Mouse (Mus musculus): ENCODE results near the gene Gaa. TPM values are rescaled to one million over a fixed set of nuclear protein-coding genes. Genes with fewer than 3 reads are reported as not detected.
"Not testable (repeated sequence)": the region's sequence is repeated elsewhere in the genome, so short reads cannot be mapped to it uniquely, and the experiment has no call there.

The Gaa gene
- polyA plus RNA-seq, 1 experiment: 32.2 TPM

DNA sequence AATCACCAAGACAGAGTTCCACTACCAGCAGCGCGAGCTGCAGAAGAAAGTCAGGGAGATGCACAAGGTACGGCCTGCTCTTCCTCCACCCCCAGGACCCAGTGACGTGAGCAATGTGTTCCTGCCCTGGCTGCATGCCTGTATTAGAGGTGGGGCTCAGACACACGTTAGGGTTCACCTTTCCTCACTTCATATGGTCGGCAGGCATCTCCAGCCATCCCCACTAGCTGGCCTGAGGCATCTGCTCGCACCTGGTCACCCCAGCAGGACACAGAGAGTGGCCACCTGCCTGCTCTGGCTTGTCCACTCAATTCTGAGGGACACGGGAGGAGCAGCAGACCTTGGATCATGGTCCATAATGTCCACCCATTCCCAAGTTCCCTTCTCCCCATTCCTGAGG is 7.7 kb upstream of the Gaa start:
- no peaks in the 10 kb centered on the region for H3K79me2 ChIP-seq (ENCODE audit: control insufficient read depth, insufficient read depth)
- H3K4me3 ChIP-seq (ENCODE audit: insufficient read depth, poor library complexity, severe bottlenecking): no peak overlapping the region
- H3K79me3 ChIP-seq (ENCODE audit: low read depth): no peaks in the 10 kb centered on the region
- peaks cover 37% of the 10 kb centered on the region for H3K27me3 ChIP-seq (ENCODE audit: control insufficient read depth, insufficient read depth, insufficient read length)
- no peak for TF ChIP-seq CEBPB (IDR thresholded peaks at IDR 0.05; ENCODE audit: low read depth)
- no peak for TF ChIP-seq MYOD1 (IDR thresholded peaks at IDR 0.05; ENCODE audit: control insufficient read depth, insufficient read length, low read depth)
- TF ChIP-seq USF1 (IDR thresholded peaks at IDR 0.05; ENCODE audit: low read depth): no peak
- no peak for TF ChIP-seq MAX (IDR thresholded peaks at IDR 0.05)
- TF ChIP-seq CTCF (IDR thresholded peaks at IDR 0.05; ENCODE audit: control insufficient read depth, insufficient read depth, insufficient read length): no peak
- no peak for TF ChIP-seq FOSL1 (IDR thresholded peaks at IDR 0.05; ENCODE audit: insufficient read depth, low read length, poor library complexity, severe bottlenecking)
- TF ChIP-seq MYOG (IDR thresholded peaks at IDR 0.05; ENCODE audit: control insufficient read depth, extremely low read depth, insufficient read length): no peak
- no peaks in the 10 kb centered on the region for H3K36me3 ChIP-seq (ENCODE audit: control insufficient read depth, insufficient read depth)
- no peak overlapping the region for H3ac ChIP-seq (ENCODE audit: control insufficient read depth, insufficient read length, low read depth)

DNA sequence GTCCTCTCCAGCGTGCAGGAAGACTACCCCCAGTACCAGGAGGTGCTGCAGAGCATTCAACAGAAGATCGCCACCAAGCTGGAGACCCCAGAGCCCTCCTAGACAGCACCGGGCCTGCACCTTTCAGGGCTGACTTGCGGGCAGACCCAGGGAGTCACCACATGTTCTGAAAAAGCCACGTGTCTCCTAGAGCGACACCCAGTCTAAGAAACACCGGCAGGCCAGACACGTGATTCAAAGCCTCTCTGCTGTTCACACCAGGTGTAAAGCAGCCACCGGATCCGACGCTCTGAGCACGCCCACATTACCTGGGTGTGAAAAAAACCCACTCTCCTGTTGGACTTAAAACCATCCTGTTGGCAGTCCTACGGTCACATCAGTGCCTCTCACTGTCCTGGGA is 3.3 kb upstream of the Gaa start:
- no peak overlapping the region for H3K4me3 ChIP-seq (ENCODE audit: insufficient read depth, poor library complexity, severe bottlenecking)
- H3K27me3 ChIP-seq (ENCODE audit: control insufficient read depth, insufficient read depth, insufficient read length): peaks cover 32% of the 10 kb centered on the region
- H3ac ChIP-seq (ENCODE audit: control insufficient read depth, insufficient read length, low read depth): no peak overlapping the region
- no peak for TF ChIP-seq USF1 (IDR thresholded peaks at IDR 0.05; ENCODE audit: low read depth)
- no peak for TF ChIP-seq CTCF (IDR thresholded peaks at IDR 0.05; ENCODE audit: control insufficient read depth, insufficient read depth, insufficient read length)
- TF ChIP-seq MAX (IDR thresholded peaks at IDR 0.05): no peak
- no peak for TF ChIP-seq CEBPB (IDR thresholded peaks at IDR 0.05; ENCODE audit: low read depth)
- no peak for TF ChIP-seq FOSL1 (IDR thresholded peaks at IDR 0.05; ENCODE audit: insufficient read depth, low read length, poor library complexity, severe bottlenecking)
- TF ChIP-seq MYOG (IDR thresholded peaks at IDR 0.05; ENCODE audit: control insufficient read depth, extremely low read depth, insufficient read length): no peak
- no peak for TF ChIP-seq MYOD1 (IDR thresholded peaks at IDR 0.05; ENCODE audit: control insufficient read depth, insufficient read length, low read depth)
- no peaks in the 10 kb centered on the region for H3K79me2 ChIP-seq (ENCODE audit: control insufficient read depth, insufficient read depth)
- no peaks in the 10 kb centered on the region for H3K36me3 ChIP-seq (ENCODE audit: control insufficient read depth, insufficient read depth)
- H3K79me3 ChIP-seq (ENCODE audit: low read depth): no peaks in the 10 kb centered on the region

DNA sequence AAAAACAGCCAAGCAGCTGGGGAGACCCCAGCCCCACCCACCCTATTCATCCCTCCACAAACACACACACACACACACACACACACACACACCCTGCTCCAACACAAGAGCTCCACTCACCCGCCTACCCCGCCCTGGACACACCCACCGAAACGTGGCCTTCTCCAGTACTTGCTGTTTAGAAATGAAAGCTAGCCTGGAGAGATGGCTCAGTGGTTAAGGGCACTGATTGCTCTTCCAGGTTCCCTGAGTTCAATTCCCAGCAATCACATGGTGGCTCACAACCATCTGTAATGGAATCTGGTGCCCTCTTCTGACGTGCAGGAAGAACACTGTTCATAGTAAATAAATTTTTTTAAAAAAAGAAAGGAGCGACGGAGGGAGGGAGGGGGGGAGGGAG is 1.9 kb upstream of the Gaa start:
- Histone ChIP-seq H3K27me3 (ENCODE audit: control insufficient read depth, insufficient read depth, insufficient read length) (peaks cover 21% of the 10 kb centered on the region), H3K36me3 (ENCODE audit: control insufficient read depth, insufficient read depth) (no peaks in the 10 kb centered on the region), H3ac (ENCODE audit: control insufficient read depth, insufficient read length, low read depth) (no peak overlapping the region), H3K79me3 (ENCODE audit: low read depth) (no peaks in the 10 kb centered on the region), H3K79me2 (ENCODE audit: control insufficient read depth, insufficient read depth) (no peaks in the 10 kb centered on the region), H3K4me3 (ENCODE audit: insufficient read depth, poor library complexity, severe bottlenecking) (no peak overlapping the region)
- no peak for TF ChIP-seq MYOG (IDR thresholded peaks at IDR 0.05; ENCODE audit: control insufficient read depth, extremely low read depth, insufficient read length)
- TF ChIP-seq MYOD1 (IDR thresholded peaks at IDR 0.05; ENCODE audit: control insufficient read depth, insufficient read length, low read depth): no peak
- no peak for TF ChIP-seq CTCF (IDR thresholded peaks at IDR 0.05; ENCODE audit: control insufficient read depth, insufficient read depth, insufficient read length)
- TF ChIP-seq MAX (IDR thresholded peaks at IDR 0.05): no peak
- no peak for TF ChIP-seq FOSL1 (IDR thresholded peaks at IDR 0.05; ENCODE audit: insufficient read depth, low read length, poor library complexity, severe bottlenecking)
- no peak for TF ChIP-seq USF1 (IDR thresholded peaks at IDR 0.05; ENCODE audit: low read depth)
- TF ChIP-seq CEBPB (IDR thresholded peaks at IDR 0.05; ENCODE audit: low read depth): no peak

DNA sequence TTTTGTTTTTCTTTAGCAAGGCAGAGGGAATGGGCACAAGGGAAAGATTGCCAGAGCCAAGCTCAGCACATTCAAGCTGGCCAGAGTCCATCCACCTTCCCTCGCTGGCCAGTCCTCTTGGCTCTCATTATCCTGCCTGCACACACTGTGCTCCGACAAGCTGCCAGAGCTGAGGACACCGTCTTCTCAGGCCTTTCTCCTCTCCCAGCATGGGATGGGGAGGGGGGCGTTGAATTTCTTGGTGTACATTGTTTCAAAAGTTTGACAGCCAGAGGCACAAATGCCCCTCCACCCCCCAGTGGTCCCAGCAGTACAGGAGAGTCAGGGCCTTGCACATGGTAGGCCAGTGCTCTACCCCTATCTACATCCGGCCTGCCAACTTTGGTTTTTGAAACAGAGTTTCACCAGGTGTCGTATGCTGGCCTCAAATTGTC is 429 bp upstream of the Gaa start:
- peaks cover 11% of the 10 kb centered on the region for H3K27me3 ChIP-seq (ENCODE audit: control insufficient read depth, insufficient read depth, insufficient read length)
- H3ac ChIP-seq (ENCODE audit: control insufficient read depth, insufficient read length, low read depth): no peak overlapping the region
- H3K79me3 ChIP-seq (ENCODE audit: low read depth): no peaks in the 10 kb centered on the region
- H3K79me2 ChIP-seq (ENCODE audit: control insufficient read depth, insufficient read depth): no peaks in the 10 kb centered on the region
- H3K4me3 ChIP-seq (ENCODE audit: insufficient read depth, poor library complexity, severe bottlenecking): no peak overlapping the region
- no peaks in the 10 kb centered on the region for H3K36me3 ChIP-seq (ENCODE audit: control insufficient read depth, insufficient read depth)
- no peak for TF ChIP-seq CTCF (IDR thresholded peaks at IDR 0.05; ENCODE audit: control insufficient read depth, insufficient read depth, insufficient read length)
- TF ChIP-seq MAX (IDR thresholded peaks at IDR 0.05): no peak
- no peak for TF ChIP-seq CEBPB (IDR thresholded peaks at IDR 0.05; ENCODE audit: low read depth)
- no peak for TF ChIP-seq MYOD1 (IDR thresholded peaks at IDR 0.05; ENCODE audit: control insufficient read depth, insufficient read length, low read depth)
- TF ChIP-seq MYOG (IDR thresholded peaks at IDR 0.05; ENCODE audit: control insufficient read depth, extremely low read depth, insufficient read length): no peak
- TF ChIP-seq FOSL1 (IDR thresholded peaks at IDR 0.05; ENCODE audit: insufficient read depth, low read length, poor library complexity, severe bottlenecking): no peak
- no peak for TF ChIP-seq USF1 (IDR thresholded peaks at IDR 0.05; ENCODE audit: low read depth)

DNA sequence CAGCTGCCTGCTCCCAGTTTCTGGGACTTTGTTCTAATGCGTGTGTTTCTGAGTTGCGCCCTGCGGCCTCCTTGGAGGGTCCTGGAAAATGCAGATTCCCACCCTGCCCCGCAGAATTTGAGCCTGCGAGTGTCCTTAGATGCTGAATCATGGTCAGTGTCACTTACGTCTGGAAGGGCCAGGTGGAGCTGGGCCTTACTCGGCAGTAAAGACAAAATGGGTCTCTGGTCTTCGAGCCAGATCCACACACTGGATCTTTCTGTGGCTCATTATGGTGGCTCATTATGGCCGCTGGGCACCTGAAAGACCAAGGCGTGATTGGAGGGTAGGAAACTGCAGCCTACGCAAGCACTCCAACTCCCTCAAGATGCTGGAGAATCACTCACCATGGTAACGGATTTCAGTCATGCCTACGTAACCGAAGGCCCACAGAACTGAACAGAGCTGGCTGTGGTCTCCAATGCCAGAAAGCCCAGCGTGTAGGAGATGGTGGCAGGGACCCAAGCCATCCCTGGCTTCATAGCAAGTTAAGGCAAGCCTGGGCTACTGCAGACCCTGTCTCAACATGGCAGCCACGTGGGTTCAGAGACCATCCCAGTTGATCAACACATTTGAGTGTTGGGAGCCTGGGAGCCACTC is 989 bp downstream of the Gaa start:
- no peak for TF ChIP-seq USF1 (IDR thresholded peaks at IDR 0.05; ENCODE audit: low read depth)
- no peaks in the 10 kb centered on the region for H3K79me3 ChIP-seq (ENCODE audit: low read depth)
- H3K36me3 ChIP-seq (ENCODE audit: control insufficient read depth, insufficient read depth): no peaks in the 10 kb centered on the region
- H3K27me3 ChIP-seq (ENCODE audit: control insufficient read depth, insufficient read depth, insufficient read length): peaks cover 7% of the 10 kb centered on the region
- H3K4me3 ChIP-seq (ENCODE audit: insufficient read depth, poor library complexity, severe bottlenecking): peak overlapping the region; percentile 56
- no peaks in the 10 kb centered on the region for H3K79me2 ChIP-seq (ENCODE audit: control insufficient read depth, insufficient read depth)
- no peak overlapping the region for H3ac ChIP-seq (ENCODE audit: control insufficient read depth, insufficient read length, low read depth)

DNA sequence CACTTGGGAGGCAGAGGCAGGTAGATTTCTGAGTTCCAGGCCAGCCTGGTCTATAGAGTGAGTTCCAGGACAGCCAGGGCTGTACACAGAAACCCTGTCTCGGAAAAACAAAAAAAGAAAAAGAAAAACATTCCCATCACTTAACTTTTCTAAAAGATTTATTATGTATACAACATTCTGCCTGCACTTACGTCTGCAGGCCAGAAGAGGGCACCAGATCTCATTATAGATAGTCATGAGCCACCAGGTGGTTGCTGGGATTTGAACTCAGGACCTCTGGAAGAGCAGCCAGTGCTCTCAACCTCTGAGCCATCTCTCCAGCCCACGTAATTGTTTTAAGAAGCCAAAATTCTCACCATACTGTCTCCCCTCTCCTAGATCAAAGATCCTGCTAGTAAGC is 4.8 kb downstream of the Gaa start:
- not testable (repeated sequence) for H3K4me3 ChIP-seq (ENCODE audit: insufficient read depth, poor library complexity, severe bottlenecking); H3K79me3 ChIP-seq (ENCODE audit: low read depth); H3K27me3 ChIP-seq (ENCODE audit: control insufficient read depth, insufficient read depth, insufficient read length); H3K79me2 ChIP-seq (ENCODE audit: control insufficient read depth, insufficient read depth); H3ac ChIP-seq (ENCODE audit: control insufficient read depth, insufficient read length, low read depth); H3K36me3 ChIP-seq (ENCODE audit: control insufficient read depth, insufficient read depth)
